Mouse (Mus musculus): Measurements from ENCODE around the gene Rasl10a. TPM values are rescaled to one million over a fixed set of nuclear protein-coding genes. Genes with fewer than 3 reads are reported as not detected.
"Not testable (repeated sequence)": the region's sequence is repeated elsewhere in the genome, so short reads cannot be mapped to it uniquely, and the experiment has no call there.

Gene Rasl10a
- polyA plus RNA-seq, 2 experiments = 0.21 to 0.34 TPM

GRCm38 (mm10) chr11:5074882-5075281 is 17.0 kb downstream of the Rasl10a start:
- ATAC-seq (ENCODE audit: insufficient read depth) (no peak), DNase-seq (ENCODE audit: low read depth in 3 of 3, low spot score in 3 of 3) (no peak)
- no peaks in the 10 kb centered on the region for H3K27me3 ChIP-seq (ENCODE audit: control insufficient read depth, insufficient read depth, low read length)
- H3K4me1 ChIP-seq (replicated peaks; ENCODE audit: control insufficient read depth in 2 of 2, insufficient read depth in 2 of 2, low read length in 1 of 2) = no peaks in the 10 kb centered on the region
- no peak overlapping the region for H3K27ac ChIP-seq
- no peaks in the 10 kb centered on the region for H3K9me3 ChIP-seq (ENCODE audit: control insufficient read depth, low read length)
- no peak overlapping the region for H3K4me3 ChIP-seq (ENCODE audit: insufficient read depth in 1 of 2, low read depth in 2 of 2, low read length in 2 of 2)
- WGBS (ENCODE audit: insufficient replicate concordance) = 58% methylated on average over 4 of the region's 4 CpGs
- H3K9ac ChIP-seq (replicated peaks) = no peak overlapping the region
- peaks cover 85% of the 10 kb centered on the region for H3K36me3 ChIP-seq (replicated peaks; ENCODE audit: control insufficient read depth, insufficient read depth, low read depth)
- TF ChIP-seq CTCF (IDR thresholded peaks at IDR 0.05; ENCODE audit: low read depth) = peak; percentile 64
- TF ChIP-seq EP300 (IDR thresholded peaks at IDR 0.05; ENCODE audit: low read depth) = no peak
- H3K4me2 ChIP-seq (ENCODE audit: low read depth) = no peak overlapping the region

GRCm38 (mm10) chr11:5075760-5076159 is 17.8 kb downstream of the Rasl10a start:
- DNase-seq (ENCODE audit: low read depth in 3 of 3, low spot score in 3 of 3) (no peak), ATAC-seq (ENCODE audit: insufficient read depth) (no peak)
- no peaks in the 10 kb centered on the region for H3K9me3 ChIP-seq (ENCODE audit: control insufficient read depth, low read length)
- H3K9ac ChIP-seq (replicated peaks) = no peak overlapping the region
- H3K27ac ChIP-seq = no peak overlapping the region
- no peak overlapping the region for H3K4me2 ChIP-seq (ENCODE audit: low read depth)
- peaks cover 85% of the 10 kb centered on the region for H3K36me3 ChIP-seq (replicated peaks; ENCODE audit: control insufficient read depth, insufficient read depth, low read depth)
- no peak overlapping the region for H3K4me3 ChIP-seq (ENCODE audit: insufficient read depth in 1 of 2, low read depth in 2 of 2, low read length in 2 of 2)
- no peaks in the 10 kb centered on the region for H3K4me1 ChIP-seq (replicated peaks; ENCODE audit: control insufficient read depth in 2 of 2, insufficient read depth in 2 of 2, low read length in 1 of 2)
- TF ChIP-seq EP300 (IDR thresholded peaks at IDR 0.05; ENCODE audit: low read depth) = no peak
- TF ChIP-seq CTCF (IDR thresholded peaks at IDR 0.05; ENCODE audit: low read depth) = no peak; the same call in 1 of the 2 replicates
- H3K27me3 ChIP-seq (ENCODE audit: control insufficient read depth, insufficient read depth, low read length) = no peaks in the 10 kb centered on the region

DNA sequence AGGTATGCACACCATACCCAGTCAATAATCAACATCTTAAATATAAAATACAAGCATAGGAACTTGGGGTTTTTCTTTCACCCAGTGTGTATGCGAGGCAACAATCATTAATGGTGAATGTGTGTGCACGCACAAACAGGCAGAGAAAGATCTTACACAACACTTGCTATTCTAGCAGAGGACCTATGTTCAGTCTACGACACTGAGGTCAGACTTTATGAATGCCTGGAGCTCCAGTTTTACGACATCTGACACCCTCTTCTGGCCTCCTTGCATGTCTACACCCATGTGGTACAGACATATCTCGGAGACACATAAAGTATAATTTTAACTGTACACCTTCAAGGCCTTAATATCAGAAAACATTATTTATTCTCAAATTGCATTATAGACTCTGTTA is 18.9 kb downstream of the Rasl10a start:
- H3K27me3 ChIP-seq (ENCODE audit: control insufficient read depth, insufficient read depth, low read length); H3K4me3 ChIP-seq (ENCODE audit: insufficient read depth in 1 of 2, low read depth in 2 of 2, low read length in 2 of 2); ATAC-seq (ENCODE audit: insufficient read depth); H3K9ac ChIP-seq (replicated peaks); H3K9me3 ChIP-seq (ENCODE audit: control insufficient read depth, low read length); DNase-seq (ENCODE audit: low read depth in 3 of 3, low spot score in 3 of 3); H3K27ac ChIP-seq; H3K4me1 ChIP-seq (replicated peaks; ENCODE audit: control insufficient read depth in 2 of 2, insufficient read depth in 2 of 2, low read length in 1 of 2); H3K4me2 ChIP-seq (ENCODE audit: low read depth): not testable (repeated sequence)
- 88% methylated on average over 4 of the region's 5 CpGs for WGBS (ENCODE audit: insufficient replicate concordance)
- H3K36me3 ChIP-seq (replicated peaks; ENCODE audit: control insufficient read depth, insufficient read depth, low read depth) = peaks cover 81% of the 10 kb centered on the region

GRCm38 (mm10) chr11:5089147-5089546 is 31.2 kb downstream of the Rasl10a start:
- ATAC-seq (ENCODE audit: insufficient read depth) (no peak), DNase-seq (ENCODE audit: low read depth in 3 of 3, low spot score in 3 of 3) (no peak)

GRCm38 (mm10) chr11:5091706-5092105 is 33.8 kb downstream of the Rasl10a start:
- no peak overlapping the region for H3K4me3 ChIP-seq (ENCODE audit: insufficient read depth in 1 of 2, low read depth in 2 of 2, low read length in 2 of 2)
- TF ChIP-seq EP300 (IDR thresholded peaks at IDR 0.05; ENCODE audit: low read depth) (no peak), CTCF (IDR thresholded peaks at IDR 0.05; ENCODE audit: low read depth) (peak; percentile 50)
- peaks cover 6% of the 10 kb centered on the region in 2 experiments; a peak in 3 of 4 replicates for H3K4me1 ChIP-seq (replicated peaks; ENCODE audit: control insufficient read depth in 2 of 2, insufficient read depth in 2 of 2, low read length in 1 of 2)
- WGBS (ENCODE audit: insufficient replicate concordance) = 51% methylated on average over 2 of the region's 2 CpGs
- ATAC-seq (ENCODE audit: insufficient read depth) (no peak), DNase-seq (ENCODE audit: low read depth in 3 of 3, low spot score in 3 of 3) (no peak)
- H3K4me2 ChIP-seq (ENCODE audit: low read depth) = no peak overlapping the region
- H3K9ac ChIP-seq (replicated peaks) = no peak overlapping the region
- H3K27ac ChIP-seq = no peak overlapping the region
- no peaks in the 10 kb centered on the region for H3K27me3 ChIP-seq (ENCODE audit: control insufficient read depth, insufficient read depth, low read length)
- no peaks in the 10 kb centered on the region for H3K9me3 ChIP-seq (ENCODE audit: control insufficient read depth, low read length)
- H3K36me3 ChIP-seq (replicated peaks; ENCODE audit: control insufficient read depth, insufficient read depth, low read depth) = peaks cover 61% of the 10 kb centered on the region

More at GRCm38 (mm10) chr11:5089147-5089546, 31.2 kb downstream of the Rasl10a start:
- Histone ChIP-seq H3K4me1 (replicated peaks; ENCODE audit: control insufficient read depth in 2 of 2, insufficient read depth in 2 of 2, low read length in 1 of 2) (no peaks in the 10 kb centered on the region), H3K9me3 (ENCODE audit: control insufficient read depth, low read length) (no peaks in the 10 kb centered on the region), H3K9ac (replicated peaks) (no peak overlapping the region), H3K27ac (no peak overlapping the region), H3K36me3 (replicated peaks; ENCODE audit: control insufficient read depth, insufficient read depth, low read depth) (peaks cover 84% of the 10 kb centered on the region), H3K4me2 (ENCODE audit: low read depth) (no peak overlapping the region), H3K27me3 (ENCODE audit: control insufficient read depth, insufficient read depth, low read length) (no peaks in the 10 kb centered on the region), H3K4me3 (ENCODE audit: insufficient read depth in 1 of 2, low read depth in 2 of 2, low read length in 2 of 2) (no peak overlapping the region)
- WGBS (ENCODE audit: insufficient replicate concordance) = 100% methylated on average over 1 of the region's 1 CpGs
- TF ChIP-seq CTCF (IDR thresholded peaks at IDR 0.05; ENCODE audit: low read depth) = no peak
- TF ChIP-seq EP300 (IDR thresholded peaks at IDR 0.05; ENCODE audit: low read depth) = no peak
